Mouse (Mus musculus) left cerebral cortex, postnatal 10 days (tissue): ENCODE results near the gene Dmkn. TPM values are rescaled to one million over a fixed set of nuclear protein-coding genes. Genes with fewer than 3 reads are reported as not detected.

ENCODE experiments used
- DNase-seq, 2 experiments: peaks; one replicate each; pipeline ENCODE4 v3.0.0; 2021 to 2022; ENCODE audit warnings: low spot score in 2 of 2, mixed read lengths in 1 of 2; ENCODE audit errors: extremely low spot score in 1 of 2
- intact Hi-C: fragments of 180-260 bp; cut with DNase I; formaldehyde crosslinking; loops from one replicate; pipeline ENCODE4 v1.15.1; 2025
- total RNA-seq, 2 experiments: library from RNA; stranded (reverse); gene quantifications; 2 replicates each; pipeline ENCODE4 v1.2.3; 2021

The Dmkn gene
- total RNA-seq, 2 experiments from 2014 or later: 1.4 to 1.5 TPM

- DNase-seq: no peak
- intact Hi-C loops: no loop called here
Observed at GRCm38 (mm10) chr7:30757001-30757400, 6.6 kb upstream of the Dmkn start.

- DNase-seq: peak in 1 of 2 experiments; percentile 58
- intact Hi-C loops: no loop called here
Observed at GRCm38 (mm10) chr7:30758853-30759252, 4.7 kb upstream of the Dmkn start.

DNA sequence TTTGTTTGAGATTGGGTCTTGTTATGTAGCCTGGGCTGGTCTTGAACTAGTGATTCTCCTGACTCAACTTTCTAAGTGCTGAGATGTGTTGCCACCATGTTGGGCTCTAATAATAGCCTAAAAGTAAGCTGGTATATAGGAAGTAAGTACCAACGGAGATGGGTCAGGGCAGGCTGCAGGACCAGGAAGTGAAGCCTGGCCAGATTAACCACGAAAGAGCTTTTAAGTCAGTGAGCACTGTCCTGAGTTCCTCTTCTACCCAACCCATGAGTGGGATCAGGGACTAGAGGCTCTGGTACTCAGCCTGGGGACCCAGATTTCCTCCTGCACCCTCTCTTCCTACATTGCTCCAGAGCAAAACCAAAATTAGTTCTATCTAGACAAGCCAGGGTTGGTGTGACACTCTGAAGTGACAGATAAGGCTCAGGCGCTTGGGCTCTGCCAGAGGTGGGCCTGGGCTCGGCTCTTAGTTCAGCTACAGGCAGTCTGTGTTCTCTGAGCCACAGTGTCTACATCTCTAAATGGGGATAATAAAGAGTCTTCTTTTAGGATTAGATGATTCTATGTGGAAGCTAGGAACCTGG lies 1.7 kb upstream of the Dmkn start:
- DNase-seq: no peak
- intact Hi-C loops: no loop called here

DNA sequence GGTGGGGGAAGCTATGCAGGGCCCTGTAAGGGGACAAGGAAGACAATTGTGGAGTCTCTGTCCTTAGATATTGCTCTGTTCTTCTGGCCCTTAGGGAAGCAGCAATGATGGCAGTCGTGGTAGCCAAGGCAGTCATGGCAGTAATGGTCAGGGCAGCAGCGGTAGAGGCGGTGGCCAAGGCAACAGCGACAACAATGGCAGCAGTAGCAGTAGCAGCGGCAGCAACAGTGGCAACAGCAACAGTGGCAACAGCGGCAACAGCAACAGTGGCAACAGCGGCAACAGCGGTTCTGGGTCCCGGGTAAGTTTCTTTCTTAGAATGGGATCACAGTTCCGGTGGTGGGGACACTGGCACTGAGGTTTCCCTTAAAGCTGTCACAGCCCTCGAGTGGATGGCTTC lies 1.6 kb downstream of the Dmkn start:
- intact Hi-C loops: no loop called here
- DNase-seq: no peak

GRCm38 (mm10) chr7:30766408-30766807 lies 2.9 kb downstream of the Dmkn start:
- no peak for DNase-seq
- intact Hi-C loops: no loop called here

DNA sequence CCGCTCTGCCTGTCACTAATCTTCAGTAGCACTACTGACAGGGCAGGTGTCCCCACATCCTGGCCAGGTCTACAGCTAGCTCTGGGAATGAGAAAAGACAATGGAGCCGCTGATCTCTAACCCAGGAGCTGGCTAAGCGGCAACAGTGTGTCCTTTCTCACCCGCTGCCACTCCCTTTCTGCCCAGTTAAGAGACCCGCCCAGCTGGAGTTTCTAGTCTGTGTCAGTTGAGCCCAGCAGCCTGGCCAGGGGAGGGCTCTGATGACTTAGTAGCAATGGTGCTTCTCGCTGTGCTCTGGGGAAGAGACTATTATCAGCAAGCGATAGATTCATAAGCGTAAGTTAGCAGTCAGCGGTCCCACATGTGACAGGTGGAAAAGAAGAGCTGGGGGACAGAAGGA lies 5.7 kb downstream of the Dmkn start:
- intact Hi-C loops: no loop called here
- no peak for DNase-seq

DNA sequence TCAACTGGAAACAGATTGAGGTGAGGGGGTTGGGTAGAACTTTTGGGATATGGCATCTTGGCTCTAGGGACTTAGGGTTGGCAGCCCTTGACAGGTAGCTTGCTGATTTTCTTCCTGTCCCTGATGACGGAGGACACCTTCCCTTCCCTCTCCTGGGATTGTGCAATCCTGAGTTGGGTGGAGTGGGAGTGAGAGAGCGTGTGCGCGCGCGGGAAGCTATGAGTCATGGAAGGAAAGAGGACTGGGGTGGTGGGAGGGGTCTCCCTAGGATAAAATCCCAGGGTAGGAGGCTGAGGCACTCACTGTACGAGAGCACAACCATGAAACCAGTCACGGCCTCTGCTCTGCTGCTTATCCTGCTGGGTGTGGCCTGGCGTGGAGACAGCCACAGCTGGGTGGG lies 12.5 kb downstream of the Dmkn start:
- intact Hi-C loops: no loop called here
- no peak for DNase-seq

DNA sequence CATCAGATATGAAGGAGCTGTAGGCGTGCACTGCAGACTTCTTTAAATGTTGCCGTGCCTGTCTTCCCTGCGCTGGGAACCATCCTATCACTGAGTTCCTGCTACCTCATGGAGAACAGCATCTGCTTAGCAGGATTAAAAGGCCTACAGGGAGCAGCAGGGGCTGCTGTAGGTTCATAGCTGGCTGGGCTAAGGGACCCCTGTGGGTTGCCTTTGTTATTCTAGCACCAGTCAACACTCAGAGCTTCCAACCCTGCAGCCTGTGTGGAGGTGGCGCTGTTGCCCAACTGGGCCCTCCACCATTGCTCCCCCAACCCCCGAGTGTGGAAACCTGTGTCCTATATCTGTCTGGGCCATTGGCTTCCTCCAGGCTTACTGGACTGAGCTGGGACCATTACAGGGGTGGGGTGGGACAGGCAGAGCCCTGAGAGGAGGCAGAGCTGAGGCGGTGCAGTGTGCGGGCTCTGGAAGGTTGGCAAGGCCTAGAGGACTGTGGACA lies 13.6 kb downstream of the Dmkn start:
- no peak for DNase-seq
- intact Hi-C loops: no loop called here

- no peak for DNase-seq
- intact Hi-C loops: no loop called here
Observed at GRCm38 (mm10) chr7:30777911-30778310, 14.4 kb downstream of the Dmkn start.

- intact Hi-C loops: no loop called here
Observed at GRCm38 (mm10) chr7:30781792-30782191, 18.2 kb downstream of the Dmkn start.

GRCm38 (mm10) chr7:30782658-30783057 lies 19.1 kb downstream of the Dmkn start:
- no peak for DNase-seq
- intact Hi-C loops: no loop called here

More at GRCm38 (mm10) chr7:30781792-30782191, 18.2 kb downstream of the Dmkn start:
- no peak for DNase-seq

DNA sequence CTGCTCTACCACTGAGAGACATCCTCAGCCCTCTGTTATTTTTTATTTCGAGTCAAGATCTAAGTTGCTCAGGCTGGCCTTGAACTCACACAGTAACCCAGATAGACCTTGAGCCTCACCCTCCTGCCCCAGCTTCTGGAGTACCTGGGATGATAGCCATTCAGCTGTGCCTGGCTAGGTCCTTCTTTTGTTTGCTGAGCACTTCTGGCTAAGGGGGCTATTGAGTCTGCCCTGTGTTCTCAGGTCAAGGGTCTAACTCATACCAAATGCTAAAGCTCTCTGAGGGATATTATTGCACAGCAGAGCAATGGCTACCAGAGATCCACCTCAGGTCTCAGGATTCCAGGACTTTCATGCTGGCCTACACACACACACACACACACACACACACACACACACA lies 21.6 kb downstream of the Dmkn start:
- no peak for DNase-seq
- intact Hi-C loops: no loop called here

GRCm38 (mm10) chr7:30785721-30786546 lies 22.4 kb downstream of the Dmkn start:
- no peak for DNase-seq
- intact Hi-C loops: no loop called here

- DNase-seq: no peak
- intact Hi-C loops: no loop called here
Observed at GRCm38 (mm10) chr7:30787377-30788022, 23.9 kb downstream of the Dmkn start, which contains the start of gene Krtdap. Gene Krtdap, plus strand, starts transcription at chr7:30787896.

DNA sequence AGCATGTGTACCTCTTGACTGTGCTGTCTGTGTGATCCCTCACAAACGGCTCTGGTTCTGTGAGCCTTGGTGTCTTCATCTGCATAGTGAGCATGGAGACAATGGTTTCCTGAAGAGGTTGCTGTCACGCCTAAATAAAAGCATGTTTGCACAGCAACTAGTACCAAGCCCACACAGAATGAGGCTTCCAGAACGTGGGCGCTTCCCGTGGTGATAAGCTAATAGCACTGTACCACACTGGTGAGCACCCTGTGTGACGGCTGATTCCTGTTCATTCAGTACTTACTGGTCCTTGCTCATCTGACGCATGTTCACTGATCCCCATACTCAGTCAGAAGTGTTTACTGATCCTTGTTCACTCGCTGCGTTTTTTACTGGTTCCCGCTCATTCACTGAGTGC lies 26.6 kb downstream of the Dmkn start:
- intact Hi-C loops: no loop called here

DNA sequence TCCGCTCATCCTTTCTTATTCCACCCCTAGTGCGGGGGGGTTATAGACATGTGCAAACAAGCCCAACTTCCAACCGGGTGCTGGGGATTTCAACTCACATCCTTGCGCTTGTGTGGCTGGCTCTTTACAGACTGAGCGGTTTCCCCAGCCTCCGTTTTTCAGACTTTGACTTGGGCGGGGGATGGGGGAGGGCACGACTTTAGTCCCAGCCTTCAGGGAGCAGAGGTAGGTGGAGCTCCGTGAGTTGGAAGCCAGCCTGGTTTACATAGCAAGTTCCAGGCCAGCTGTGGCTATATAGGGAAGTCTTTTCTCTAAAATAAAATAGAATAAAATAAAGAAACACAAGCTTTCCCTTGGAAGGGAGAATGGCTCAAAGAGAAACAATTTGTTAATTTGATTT lies 28.4 kb downstream of the Dmkn start:
- intact Hi-C loops: no loop called here
- no peak for DNase-seq

More for the DNA sequence above, 26.6 kb downstream of the Dmkn start:
- DNase-seq: no peak

GRCm38 (mm10) chr7:30794921-30795320 lies 31.4 kb downstream of the Dmkn start:
- DNase-seq: no peak
- intact Hi-C loops: loop anchor here (5.0 kb wide), 1 partner anchor 62 kb away; the partner anchor contains the start of gene Ffar3

DNA sequence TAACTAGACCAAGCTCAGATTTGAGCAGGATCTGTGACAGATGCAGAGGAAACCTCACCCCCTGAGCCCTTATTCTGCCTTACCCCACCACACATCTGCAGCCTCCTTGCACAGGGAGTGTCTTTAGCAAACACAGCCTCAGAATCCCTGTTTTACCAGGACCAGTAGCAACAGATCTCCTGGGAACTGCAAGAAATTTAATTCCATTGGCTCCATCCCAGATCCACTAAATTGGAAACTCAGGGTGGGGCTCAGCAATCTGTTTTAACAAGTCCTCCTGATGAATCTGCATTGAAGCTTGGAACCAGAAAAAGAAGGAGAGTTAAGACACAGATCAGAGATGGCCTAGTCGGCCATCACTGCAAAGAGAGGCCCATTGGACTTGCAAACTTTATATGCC lies 33.2 kb downstream of the Dmkn start:
- DNase-seq: peak in 1 of 2 experiments; percentile 59
- intact Hi-C loops: loop anchor here (5.0 kb wide), 1 partner anchor 61 kb away; the partner anchor contains the start of gene Ffar3

GRCm38 (mm10) chr7:30800653-30801052 lies 37.1 kb downstream of the Dmkn start:
- intact Hi-C loops: no loop called here
- no peak for DNase-seq

GRCm38 (mm10) chr7:30803256-30803655 lies 39.7 kb downstream of the Dmkn start:
- no peak for DNase-seq
- intact Hi-C loops: no loop called here
